Mouse (Mus musculus) liver, embryonic 14.5 days (tissue): Measurements from ENCODE around the gene Gm28043.

ENCODE experiments used
- CTCF ChIP-seq: IDR thresholded peaks from 2 replicates; pipeline ENCODE4 v1.5.1; 2016; ENCODE audit warnings: antibody characterized with exemption, low read depth, control low read depth
- EP300 ChIP-seq: IDR thresholded peaks from 2 replicates; pipeline ENCODE4 v1.6.1; 2016; ENCODE audit warnings: antibody characterized with exemption, low read depth

DNA sequence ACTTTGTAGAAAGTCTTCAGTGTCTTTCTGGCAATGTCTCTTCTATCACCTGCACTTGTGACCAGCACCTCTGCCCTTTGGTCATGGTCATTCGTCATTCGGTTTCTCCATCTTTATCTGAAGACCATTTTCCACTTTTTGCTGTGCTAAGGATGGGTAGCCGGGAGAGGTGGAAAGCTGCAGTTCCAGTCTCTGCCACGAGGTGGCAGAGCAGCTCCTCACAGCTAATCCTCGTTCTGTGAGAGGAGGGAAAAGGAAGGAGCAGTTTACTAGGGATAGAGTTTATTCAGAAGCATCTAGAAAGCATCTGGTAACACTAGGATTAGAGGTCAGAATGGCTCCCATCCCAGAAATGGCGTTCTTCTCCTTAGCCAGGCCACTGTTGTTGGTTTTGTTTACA lies 11.4 kb upstream of the Gm28043 start:
- peak; percentile 97 for TF ChIP-seq CTCF
- no peak for TF ChIP-seq EP300
